Mouse (Mus musculus): ENCODE measurements around the gene AA467197. TPM values are rescaled to one million over a fixed set of nuclear protein-coding genes. Genes with fewer than 3 reads are reported as not detected.

AA467197 gene
- polyA plus RNA-seq, 1 experiment from 2014 or later: 0.34 TPM

GRCm38 (mm10) chr2:122601354-122601753, 35.4 kb upstream of the AA467197 start:
- Histone ChIP-seq H3K9me3 (replicated peaks; ENCODE audit: low read length) (no peaks in the 10 kb centered on the region), H3K27me3 (ENCODE audit: insufficient read depth, low read length) (no peaks in the 10 kb centered on the region), H3K9ac (ENCODE audit: low read depth, low read length) (no peak overlapping the region), H3K4me3 (replicated peaks; ENCODE audit: low read depth, low read length) (no peak overlapping the region), H3K27ac (no peak overlapping the region), H3K36me3 (ENCODE audit: insufficient read depth, low read length) (no peaks in the 10 kb centered on the region), H3K4me2 (ENCODE audit: low read length) (no peak overlapping the region), H3K4me1 (replicated peaks; ENCODE audit: insufficient read depth, low read length) (no peaks in the 10 kb centered on the region)
- ATAC-seq (replicated peaks; ENCODE audit: low FRiP score, low read depth) (no peak), DNase-seq (ENCODE audit: low spot score) (no peak)
- no peak for TF ChIP-seq CTCF (IDR thresholded peaks at IDR 0.05; ENCODE audit: low read depth)
- 64% methylated on average over 2 of the region's 2 CpGs for WGBS

- H3K9ac ChIP-seq (ENCODE audit: low read depth, low read length): no peak overlapping the region
- no peak overlapping the region for H3K4me2 ChIP-seq (ENCODE audit: low read length)
- no peak overlapping the region for H3K4me3 ChIP-seq (replicated peaks; ENCODE audit: low read depth, low read length)
- no peaks in the 10 kb centered on the region for H3K27me3 ChIP-seq (ENCODE audit: insufficient read depth, low read length)
- H3K27ac ChIP-seq: no peak overlapping the region
- ATAC-seq (replicated peaks; ENCODE audit: low FRiP score, low read depth) (no peak), DNase-seq (ENCODE audit: low spot score) (no peak)
- no peaks in the 10 kb centered on the region for H3K9me3 ChIP-seq (replicated peaks; ENCODE audit: low read length)
- H3K4me1 ChIP-seq (replicated peaks; ENCODE audit: insufficient read depth, low read length): no peaks in the 10 kb centered on the region
- TF ChIP-seq CTCF (IDR thresholded peaks at IDR 0.05; ENCODE audit: low read depth): no peak
- 78% methylated on average over 5 of the region's 5 CpGs for WGBS
- no peaks in the 10 kb centered on the region for H3K36me3 ChIP-seq (ENCODE audit: insufficient read depth, low read length)
Observed at GRCm38 (mm10) chr2:122605829-122606228, 31.0 kb upstream of the AA467197 start.

DNA sequence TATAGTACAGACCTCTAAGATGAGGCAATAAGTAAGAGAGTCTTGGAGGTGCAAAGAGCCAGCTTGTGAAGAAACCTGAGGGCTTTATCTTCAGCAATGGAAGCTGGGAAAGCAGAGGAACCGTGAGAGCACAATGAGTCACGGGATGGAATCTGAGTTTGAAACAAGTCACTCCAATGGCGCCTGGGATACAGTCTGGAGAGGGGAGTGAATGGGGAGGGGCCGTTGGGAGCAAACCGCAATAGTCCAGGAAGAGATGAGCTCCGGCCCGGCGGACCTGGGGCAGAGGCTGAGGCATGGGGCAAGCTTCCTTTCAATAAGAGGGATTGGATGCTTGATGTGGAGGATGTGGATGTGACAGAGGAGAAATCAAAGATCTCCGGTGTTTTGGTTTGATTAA, 28.0 kb upstream of the AA467197 start:
- Histone ChIP-seq H3K36me3 (ENCODE audit: insufficient read depth, low read length) (no peaks in the 10 kb centered on the region), H3K4me1 (replicated peaks; ENCODE audit: insufficient read depth, low read length) (no peaks in the 10 kb centered on the region), H3K4me3 (replicated peaks; ENCODE audit: low read depth, low read length) (no peak overlapping the region), H3K4me2 (ENCODE audit: low read length) (peak overlapping the region; percentile 6; the same call in 1 of the 2 replicates), H3K9me3 (replicated peaks; ENCODE audit: low read length) (no peaks in the 10 kb centered on the region), H3K9ac (ENCODE audit: low read depth, low read length) (no peak overlapping the region), H3K27ac (no peak overlapping the region), H3K27me3 (ENCODE audit: insufficient read depth, low read length) (no peaks in the 10 kb centered on the region)
- no peak for TF ChIP-seq CTCF (IDR thresholded peaks at IDR 0.05; ENCODE audit: low read depth)
- DNase-seq (ENCODE audit: low spot score) (no peak), ATAC-seq (replicated peaks; ENCODE audit: low FRiP score, low read depth) (no peak)
- 76% methylated on average over 9 of the region's 9 CpGs for WGBS

GRCm38 (mm10) chr2:122610746-122611653, 25.8 kb upstream of the AA467197 start, which contains the start of gene Gatm:
Gene Gatm, minus strand, starts transcription at chr2:122611303.
- Histone ChIP-seq H3K27ac (no peak within 1 kb of the TSS), H3K4me1 (replicated peaks; ENCODE audit: insufficient read depth, low read length) (no peaks in the 10 kb centered on the region), H3K4me3 (replicated peaks; ENCODE audit: low read depth, low read length) (peak within 1 kb of the TSS; percentile 47), H3K9ac (ENCODE audit: low read depth, low read length) (peak within 1 kb of the TSS; percentile 44), H3K4me2 (ENCODE audit: low read length) (peak within 1 kb of the TSS; percentile 90), H3K36me3 (ENCODE audit: insufficient read depth, low read length) (no peaks in the 10 kb centered on the region), H3K27me3 (ENCODE audit: insufficient read depth, low read length) (no peaks in the 10 kb centered on the region), H3K9me3 (replicated peaks; ENCODE audit: low read length) (no peaks in the 10 kb centered on the region)
- peak; percentile 94 for ATAC-seq (replicated peaks; ENCODE audit: low FRiP score, low read depth)
- DNase-seq (ENCODE audit: low spot score): peak; percentile 65
- 3% methylated on average over 48 of the region's 48 CpGs for WGBS
- TF ChIP-seq CTCF (IDR thresholded peaks at IDR 0.05; ENCODE audit: low read depth): no peak

DNA sequence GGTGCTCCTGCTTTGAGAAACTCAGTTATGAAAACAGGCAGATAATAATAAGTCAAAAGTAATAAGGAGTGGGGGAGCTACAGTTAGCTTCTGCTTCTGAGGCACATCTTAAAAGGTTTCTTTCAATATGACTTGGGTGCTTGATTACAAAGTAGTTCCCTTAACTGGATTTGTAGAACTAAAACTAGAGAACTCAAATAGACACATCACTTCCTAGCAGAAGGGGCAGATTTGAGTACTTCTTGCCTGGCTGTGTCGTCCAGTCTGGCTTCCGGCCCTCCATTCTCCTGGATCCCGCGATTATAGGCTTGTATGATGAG, 25.2 kb upstream of the AA467197 start:
- H3K27me3 ChIP-seq (ENCODE audit: insufficient read depth, low read length): no peaks in the 10 kb centered on the region
- TF ChIP-seq CTCF (IDR thresholded peaks at IDR 0.05; ENCODE audit: low read depth): no peak
- H3K4me3 ChIP-seq (replicated peaks; ENCODE audit: low read depth, low read length): peak overlapping the region; percentile 47; the same call in 1 of the 2 replicates
- 86% methylated on average over 4 of the region's 4 CpGs for WGBS
- H3K9ac ChIP-seq (ENCODE audit: low read depth, low read length): no peak overlapping the region
- H3K36me3 ChIP-seq (ENCODE audit: insufficient read depth, low read length): no peaks in the 10 kb centered on the region
- no peak for DNase-seq (ENCODE audit: low spot score)
- H3K27ac ChIP-seq: no peak overlapping the region
- peak overlapping the region; percentile 90 for H3K4me2 ChIP-seq (ENCODE audit: low read length)
- H3K4me1 ChIP-seq (replicated peaks; ENCODE audit: insufficient read depth, low read length): no peaks in the 10 kb centered on the region
- H3K9me3 ChIP-seq (replicated peaks; ENCODE audit: low read length): no peaks in the 10 kb centered on the region
- no peak for ATAC-seq (replicated peaks; ENCODE audit: low FRiP score, low read depth)

- ATAC-seq (replicated peaks; ENCODE audit: low FRiP score, low read depth) (no peak), DNase-seq (ENCODE audit: low spot score) (no peak)
- Histone ChIP-seq H3K36me3 (ENCODE audit: insufficient read depth, low read length) (no peaks in the 10 kb centered on the region), H3K27ac (no peak overlapping the region), H3K9ac (ENCODE audit: low read depth, low read length) (no peak overlapping the region), H3K4me2 (ENCODE audit: low read length) (no peak overlapping the region), H3K4me3 (replicated peaks; ENCODE audit: low read depth, low read length) (no peak overlapping the region), H3K27me3 (ENCODE audit: insufficient read depth, low read length) (no peaks in the 10 kb centered on the region), H3K9me3 (replicated peaks; ENCODE audit: low read length) (no peaks in the 10 kb centered on the region), H3K4me1 (replicated peaks; ENCODE audit: insufficient read depth, low read length) (no peaks in the 10 kb centered on the region)
- WGBS: 60% methylated on average over 6 of the region's 6 CpGs
- TF ChIP-seq CTCF (IDR thresholded peaks at IDR 0.05; ENCODE audit: low read depth): no peak
Observed at GRCm38 (mm10) chr2:122616237-122616636, 20.5 kb upstream of the AA467197 start.

Measured in kidney, postnatal 0 days (tissue).